Mouse (Mus musculus) liver, embryonic 14.5 days (tissue): ENCODE results near the gene Nphp3. TPM values are rescaled to one million over a fixed set of nuclear protein-coding genes. Genes with fewer than 3 reads are reported as not detected.
A peak's percentile ranks its signal among the peaks of the same experiment; 100 is the strongest.

Source experiments
- ATAC-seq: fragments of 200-750 bp; cut with Nextera tagmentation; 2 replicates; pipeline ENCODE4 v1.8.0; 2017; ENCODE audit warnings: moderate number of reproducible peaks, mild to moderate bottlenecking, moderate library complexity; ENCODE audit not compliant: insufficient read depth
- DNase-seq, 3 experiments: peaks; one replicate each; pipeline ENCODE4 v3.0.0-alpha.2; 2012 to 2013; ENCODE audit warnings: low read depth in 3 of 3, low spot score in 3 of 3
- H3K27ac ChIP-seq: fragments of 300-500 bp; sonication (generic); 2 replicates; pipeline ENCODE4 v1.5.1; 2014; ENCODE audit warnings: moderate library complexity, mild to moderate bottlenecking, control low read depth, inconsistent platforms
- H3K27me3 ChIP-seq: fragments of 300-500 bp; sonication (generic); 2 replicates; pipeline ENCODE4 v1.6.1; 2014; ENCODE audit warnings: mild to moderate bottlenecking, low read length, moderate library complexity; ENCODE audit not compliant: control insufficient read depth, insufficient read depth
- H3K36me3 ChIP-seq: fragments of 300-500 bp; sonication (generic); replicated peaks from 2 replicates; pipeline ENCODE4 v1.6.1; 2014; ENCODE audit warnings: low read depth; ENCODE audit not compliant: control insufficient read depth, insufficient read depth
- H3K4me1 ChIP-seq, 2 experiments: fragments of 200-500 bp in 1 of 2; fragments of 300-500 bp in 1 of 2; sonication (generic) in 1 of 2; replicated peaks; 2 replicates each; pipeline ENCODE4 v1.6.1; 2012 to 2014; ENCODE audit warnings: antibody characterized with exemption in 1 of 2, inconsistent platforms in 1 of 2, low read length in 1 of 2; ENCODE audit not compliant: control insufficient read depth in 2 of 2, insufficient read depth in 2 of 2
- H3K4me2 ChIP-seq: fragments of 300-500 bp; sonication (generic); 2 replicates; pipeline ENCODE4 v1.6.1; 2014; ENCODE audit warnings: low read depth, mild to moderate bottlenecking, control low read depth, moderate library complexity
- H3K4me3 ChIP-seq, 2 experiments: fragments of 200-500 bp in 1 of 2; fragments of 300-500 bp in 1 of 2; sonication (generic) in 1 of 2; 2 replicates each; pipeline ENCODE4 v1.5.1; 2012 to 2014; ENCODE audit warnings: low read depth in 2 of 2, low read length in 2 of 2, mild to moderate bottlenecking in 2 of 2, control low read depth in 1 of 2, inconsistent platforms in 1 of 2, moderate library complexity in 1 of 2; ENCODE audit not compliant: insufficient read depth in 1 of 2
- H3K9ac ChIP-seq: fragments of 300-500 bp; sonication (generic); replicated peaks from 2 replicates; pipeline ENCODE4 v1.6.1; 2014; ENCODE audit warnings: mild to moderate bottlenecking, control low read depth, moderate library complexity
- H3K9me3 ChIP-seq: fragments of 300-500 bp; sonication (generic); 2 replicates; pipeline ENCODE4 v1.6.1; 2016; ENCODE audit warnings: low read length, mixed read lengths; ENCODE audit not compliant: control insufficient read depth
- CTCF ChIP-seq: IDR thresholded peaks from 2 replicates; pipeline ENCODE4 v1.5.1; 2016; ENCODE audit warnings: antibody characterized with exemption, low read depth, control low read depth
- EP300 ChIP-seq: IDR thresholded peaks from 2 replicates; pipeline ENCODE4 v1.6.1; 2016; ENCODE audit warnings: antibody characterized with exemption, low read depth
- WGBS: fragments of 180-500 bp; shearing (Covaris S2); extraction: QIAGEN DNeasy Blood & Tissue Kit; methylation state at CpG from one replicate; pipeline ENCODE4 v1.1.7; 2014; ENCODE audit not compliant: insufficient replicate concordance; 5-methylcytosine and 5-hydroxymethylcytosine counted together
- polyA plus RNA-seq, 2 experiments: library from polyadenylated mRNA; depleted of rRNA in 1 of 2; stranded (reverse) in 1 of 2; unstranded in 1 of 2; fragments of >200 nt; fragmentation: Nextera tagmentation in 1 of 2; extraction: Ambion mirVana in 1 of 2; gene quantifications; 2 replicates each; pipeline versions ENCODE4 v1.2.1 to v1.2.3; 2012 to 2014

Nphp3 gene
- polyA plus RNA-seq (2012; rRNA removed) (2.1 and 2.7 TPM in 2 replicates), polyA plus RNA-seq (2014; fragmentation: Nextera tagmentation; extraction: Ambion mirVana) (0.74 and 1.0 TPM in 2 replicates)

DNA sequence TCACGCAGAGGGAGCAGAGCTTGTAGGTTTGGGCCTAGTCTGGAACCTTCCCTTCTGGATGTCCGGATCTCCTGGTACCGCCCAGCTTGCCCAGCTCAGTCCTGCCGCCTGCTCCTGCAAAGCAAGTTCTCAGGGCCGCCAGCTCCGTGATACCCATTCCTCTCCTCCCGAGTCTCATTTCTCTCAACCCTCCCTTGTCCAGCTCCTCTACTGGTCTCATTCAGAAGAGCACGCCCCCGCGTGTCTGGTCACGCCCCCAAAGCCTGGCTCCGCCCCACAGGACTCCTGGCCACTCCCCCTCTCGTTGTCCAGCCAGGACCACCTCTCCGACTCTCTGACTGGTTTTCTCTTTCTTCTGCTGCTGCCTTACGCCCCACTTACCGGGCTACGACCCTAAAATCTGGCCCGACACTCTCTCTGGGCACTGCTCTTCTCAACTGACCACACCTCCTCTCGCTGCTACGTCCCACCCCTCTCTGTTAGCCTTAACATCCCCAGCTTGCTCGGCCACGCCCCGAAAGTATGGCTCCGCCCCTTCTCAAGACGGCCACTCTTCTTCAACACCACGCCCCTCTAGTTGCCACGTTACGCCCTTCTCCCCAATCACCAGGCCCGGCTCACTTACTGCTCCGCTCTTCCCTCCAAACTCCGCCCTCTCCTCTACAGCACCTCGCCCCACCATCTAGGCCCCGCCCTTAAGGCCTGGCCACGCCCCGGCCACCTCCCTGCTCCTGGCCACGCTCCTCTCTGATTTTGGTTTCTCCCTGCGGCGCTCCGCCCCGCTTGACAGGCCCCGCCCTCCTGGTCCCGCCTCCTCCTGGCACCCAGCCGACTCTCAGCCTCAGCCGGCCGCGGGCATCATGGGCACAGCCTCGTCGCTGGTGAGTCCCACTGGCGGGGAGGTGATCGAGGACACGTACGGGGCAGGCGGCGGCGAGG, at the start of gene Nphp3:
TSS of gene Nphp3 (plus strand) at position 624 of the 939 bp plus-strand sequence.
- Histone ChIP-seq H3K4me3 (peak within 1 kb of the TSS; percentile 57 to 75), H3K9ac (no peak within 1 kb of the TSS; the same call in 1 of the 2 replicates), H3K9me3 (no peaks in the 10 kb centered on the region), H3K4me2 (peak within 1 kb of the TSS; percentile 66), H3K27ac (no peak within 1 kb of the TSS), H3K36me3 (no peaks in the 10 kb centered on the region), H3K27me3 (no peaks in the 10 kb centered on the region), H3K4me1 (peaks cover 0 to 6% of the 10 kb centered on the region in 2 experiments; a peak in 2 of 4 replicates)
- TF ChIP-seq EP300 (no peak), CTCF (no peak)
- peak; percentile 90 for ATAC-seq
- DNase-seq, result peak; percentile 84 to 87 (median 85)
- WGBS, result under 1% methylated on average over 55 of the region's 55 CpGs

DNA sequence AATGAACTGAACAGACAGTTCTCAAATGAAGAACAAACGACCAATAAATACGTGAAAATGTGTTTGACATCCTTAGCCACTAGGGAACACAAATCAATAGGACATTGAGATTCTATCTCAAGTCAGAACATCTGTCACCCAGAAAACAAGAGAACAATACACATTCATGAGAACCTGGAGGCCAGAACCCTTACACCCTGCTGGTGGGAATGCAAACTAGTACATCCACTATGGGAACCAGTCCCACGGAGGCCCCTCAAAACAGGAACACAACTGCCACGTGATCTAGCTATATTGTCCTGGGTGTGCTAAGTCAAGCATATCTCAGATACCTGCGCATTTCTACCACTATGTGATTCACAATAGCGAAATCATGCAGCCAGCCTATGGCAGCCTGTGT, 43.6 kb upstream of the Nphp3 start:
- Histone ChIP-seq H3K4me3 (no peak overlapping the region), H3K27ac (no peak overlapping the region), H3K4me1 (no peaks in the 10 kb centered on the region), H3K9ac (no peak overlapping the region), H3K4me2 (no peak overlapping the region), H3K27me3 (no peaks in the 10 kb centered on the region), H3K9me3 (no peaks in the 10 kb centered on the region), H3K36me3 (no peaks in the 10 kb centered on the region)
- ATAC-seq (no peak), DNase-seq (no peak)
- WGBS, result 49% methylated on average over 6 of the region's 6 CpGs
- TF ChIP-seq EP300 (no peak), CTCF (no peak)

DNA sequence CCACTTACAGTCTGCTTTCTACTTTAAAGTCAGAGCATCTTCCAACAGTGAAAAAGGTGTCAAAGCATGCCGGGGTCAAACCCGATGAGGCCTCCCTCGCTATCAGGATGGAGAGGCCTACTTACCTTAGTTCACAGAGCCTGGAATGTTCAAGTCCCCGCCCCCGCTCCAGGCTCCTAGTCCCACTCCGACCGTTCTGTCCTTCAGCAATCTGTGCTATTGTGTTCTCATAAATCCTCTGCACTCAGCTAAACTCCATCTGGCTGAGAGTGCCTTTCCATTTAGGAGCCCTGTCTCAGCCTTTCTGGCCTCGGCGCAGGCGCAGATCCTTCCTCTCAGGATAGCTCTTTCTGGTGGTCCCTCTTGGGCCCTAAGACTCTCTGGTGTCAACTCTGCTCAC, 42.4 kb upstream of the Nphp3 start:
- Histone ChIP-seq H3K9me3 (no peaks in the 10 kb centered on the region), H3K36me3 (no peaks in the 10 kb centered on the region), H3K4me2 (no peak overlapping the region), H3K4me3 (no peak overlapping the region), H3K27me3 (no peaks in the 10 kb centered on the region), H3K27ac (no peak overlapping the region), H3K4me1 (no peaks in the 10 kb centered on the region), H3K9ac (no peak overlapping the region)
- TF ChIP-seq CTCF, result no peak
- TF ChIP-seq EP300, result no peak
- DNase-seq (no peak), ATAC-seq (no peak)
- 73% methylated on average over 10 of the region's 10 CpGs for WGBS

GRCm38 (mm10) chr9:103996496-103996895, 5.8 kb upstream of the Nphp3 start:
- H3K4me1 ChIP-seq, result peaks cover 0 to 6% of the 10 kb centered on the region in 2 experiments; a peak in 2 of 4 replicates
- DNase-seq, result peak; percentile 6 to 40 (median 27)
- TF ChIP-seq EP300 (no peak), CTCF (peak; percentile 44; the same call in 1 of the 2 replicates)
- no peak for ATAC-seq
- no peak overlapping the region for H3K4me3 ChIP-seq
- H3K4me2 ChIP-seq, result no peak overlapping the region
- WGBS, result 7% methylated on average over 2 of the region's 2 CpGs
- H3K36me3 ChIP-seq, result no peaks in the 10 kb centered on the region
- H3K9me3 ChIP-seq, result no peaks in the 10 kb centered on the region
- H3K9ac ChIP-seq, result no peak overlapping the region
- no peaks in the 10 kb centered on the region for H3K27me3 ChIP-seq
- H3K27ac ChIP-seq, result no peak overlapping the region

DNA sequence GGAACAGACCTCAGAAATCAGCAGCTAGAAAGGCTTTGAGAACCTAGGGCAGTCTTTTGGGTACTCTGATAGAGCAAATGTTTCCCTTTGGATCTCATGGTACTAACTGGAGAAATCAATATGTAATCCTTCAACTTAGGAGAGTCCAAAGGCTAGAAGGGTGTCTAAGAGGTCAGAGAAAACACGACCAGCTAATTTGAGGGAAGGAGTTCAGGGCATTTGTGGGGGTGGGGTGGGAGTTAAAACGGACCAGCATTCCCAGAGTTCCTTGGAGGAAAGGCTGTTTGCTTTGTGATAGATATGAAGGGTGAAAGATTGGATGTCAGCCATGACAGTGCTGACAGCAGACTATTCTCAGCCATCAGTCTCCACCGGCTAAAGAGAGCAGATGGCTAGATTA, 1.7 kb upstream of the Nphp3 start:
- ATAC-seq (no peak), DNase-seq (no peak)
- no peak overlapping the region for H3K4me3 ChIP-seq
- H3K4me2 ChIP-seq, result no peak overlapping the region
- TF ChIP-seq EP300, result no peak
- TF ChIP-seq CTCF, result no peak
- H3K4me1 ChIP-seq, result peaks cover 0 to 6% of the 10 kb centered on the region in 2 experiments; a peak in 2 of 4 replicates
- H3K9ac ChIP-seq, result no peak overlapping the region
- H3K36me3 ChIP-seq, result no peaks in the 10 kb centered on the region
- H3K9me3 ChIP-seq, result no peaks in the 10 kb centered on the region
- no peak overlapping the region for H3K27ac ChIP-seq
- H3K27me3 ChIP-seq, result no peaks in the 10 kb centered on the region
- 40% methylated on average over 3 of the region's 3 CpGs for WGBS
